Mouse (Mus musculus): ENCODE results near the gene Nkx3-2. TPM values are rescaled to one million over a fixed set of nuclear protein-coding genes. Genes with fewer than 3 reads are reported as not detected.

Nkx3-2 gene
- polyA plus RNA-seq, 1 experiment from 2014 or later, result not detected

DNA sequence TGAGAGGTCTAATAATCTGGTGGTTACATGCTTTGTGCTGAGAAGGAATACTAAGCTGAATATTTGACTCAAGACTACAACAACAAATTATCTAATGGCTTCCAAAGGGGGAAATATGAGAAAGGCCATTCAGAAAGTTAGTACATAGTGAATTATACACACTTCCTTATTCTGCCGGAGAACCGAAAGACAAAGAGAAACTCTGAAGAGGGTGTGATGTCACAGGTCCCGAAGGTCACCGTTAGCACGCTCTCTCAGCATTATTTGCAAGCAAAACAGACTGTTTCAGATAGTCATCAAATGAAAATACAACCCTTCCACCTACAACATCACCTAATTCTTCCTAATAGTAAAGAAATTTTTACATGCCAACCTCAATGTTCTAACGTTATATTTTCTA lies 25.5 kb downstream of the Nkx3-2 start:
- peaks cover 11% of the 10 kb centered on the region for H3K27me3 ChIP-seq
- H3K4me3 ChIP-seq, result no peak overlapping the region
- H3K4me1 ChIP-seq, result no peaks in the 10 kb centered on the region
- WGBS, result 54% methylated on average over 6 of the region's 6 CpGs
- H3K36me3 ChIP-seq, result no peaks in the 10 kb centered on the region
- no peaks in the 10 kb centered on the region for H3K9me3 ChIP-seq
- H3K9ac ChIP-seq, result no peak overlapping the region
- no peak for ATAC-seq (ENCODE audit: borderline replicate concordance, extremely low read depth, low FRiP score, low TSS enrichment)
- no peak overlapping the region for H3K4me2 ChIP-seq
- H3K27ac ChIP-seq, result no peak overlapping the region

DNA sequence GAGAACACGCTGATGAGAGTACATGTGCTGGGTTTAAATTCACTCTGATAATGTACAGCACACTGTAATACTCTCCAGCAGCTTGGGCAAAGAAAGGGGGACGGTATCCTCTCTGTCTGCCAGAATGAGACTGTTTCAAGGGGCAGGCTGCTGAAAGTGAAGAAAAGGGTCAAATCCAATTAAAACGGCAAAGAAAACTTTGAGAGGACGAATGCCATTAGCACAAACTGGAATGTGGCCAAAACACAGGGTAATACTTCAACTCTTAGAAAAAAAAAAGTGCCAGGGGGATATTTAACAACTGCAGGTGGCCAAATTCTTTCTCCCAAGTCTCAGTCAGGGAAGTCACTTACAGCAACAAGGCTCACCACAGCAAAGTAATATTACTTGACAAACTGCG lies 27.3 kb downstream of the Nkx3-2 start:
- no peaks in the 10 kb centered on the region; the same call in 1 of the 2 replicates for H3K27me3 ChIP-seq
- no peaks in the 10 kb centered on the region for H3K36me3 ChIP-seq
- no peak overlapping the region for H3K4me3 ChIP-seq
- no peak overlapping the region for H3K9ac ChIP-seq
- H3K27ac ChIP-seq, result no peak overlapping the region
- ATAC-seq (ENCODE audit: borderline replicate concordance, extremely low read depth, low FRiP score, low TSS enrichment), result no peak
- H3K9me3 ChIP-seq, result no peaks in the 10 kb centered on the region
- H3K4me2 ChIP-seq, result no peak overlapping the region
- H3K4me1 ChIP-seq, result no peaks in the 10 kb centered on the region
- 44% methylated on average over 5 of the region's 5 CpGs for WGBS

DNA sequence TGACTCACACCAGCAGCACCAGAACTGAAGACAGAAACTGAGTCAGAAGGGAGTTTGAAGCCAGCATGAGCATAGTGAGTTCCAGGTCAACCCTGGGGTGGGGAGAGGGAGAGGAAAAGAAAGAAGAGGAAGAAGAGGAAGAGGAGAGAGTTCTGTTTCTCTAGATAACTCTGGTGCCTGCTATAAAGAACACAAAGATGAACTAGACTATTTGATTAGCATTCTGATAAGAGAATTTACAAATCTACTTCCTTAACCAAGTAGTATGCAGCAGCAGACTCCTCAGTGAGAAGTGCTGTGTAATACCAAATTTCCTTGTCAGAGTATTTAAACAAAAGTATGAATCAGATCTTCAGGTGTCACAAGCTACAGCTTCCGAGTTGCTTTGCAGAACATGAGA lies 37.3 kb downstream of the Nkx3-2 start:
- Histone ChIP-seq H3K4me2 (no peak overlapping the region), H3K27me3 (no peaks in the 10 kb centered on the region), H3K27ac (no peak overlapping the region), H3K4me1 (no peaks in the 10 kb centered on the region), H3K4me3 (no peak overlapping the region), H3K36me3 (no peaks in the 10 kb centered on the region), H3K9ac (no peak overlapping the region), H3K9me3 (no peaks in the 10 kb centered on the region)
- ATAC-seq (ENCODE audit: borderline replicate concordance, extremely low read depth, low FRiP score, low TSS enrichment), result no peak
- 62% methylated on average over 1 of the region's 1 CpGs for WGBS

DNA sequence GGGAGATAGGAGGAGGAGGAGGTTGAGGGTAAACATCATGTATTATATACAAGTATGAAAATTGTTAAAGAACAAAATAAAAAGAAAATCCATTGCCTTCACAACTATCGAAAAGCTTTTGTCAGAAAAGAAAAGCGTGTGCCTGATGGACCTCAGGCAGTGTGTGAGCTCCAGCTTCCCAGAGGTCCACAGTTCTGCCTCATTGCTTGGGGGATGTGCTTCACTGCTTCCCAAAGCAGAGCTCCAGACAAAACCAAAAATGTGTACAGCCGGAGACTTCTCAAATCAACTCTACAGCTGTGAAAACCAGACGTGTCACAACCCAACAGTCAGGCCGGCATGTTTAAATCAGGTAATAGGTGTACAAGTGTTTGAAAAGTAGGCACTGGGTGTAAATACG lies 38.7 kb downstream of the Nkx3-2 start:
- Histone ChIP-seq H3K4me1 (no peaks in the 10 kb centered on the region), H3K36me3 (no peaks in the 10 kb centered on the region), H3K9me3 (no peaks in the 10 kb centered on the region), H3K27me3 (no peaks in the 10 kb centered on the region), H3K27ac (no peak overlapping the region), H3K4me2 (no peak overlapping the region), H3K4me3 (no peak overlapping the region), H3K9ac (no peak overlapping the region)
- 77% methylated on average over 6 of the region's 6 CpGs for WGBS
- no peak for ATAC-seq (ENCODE audit: borderline replicate concordance, extremely low read depth, low FRiP score, low TSS enrichment)

Other genes starting within 250 kb of the Nkx3-2 start
- gene Rab28, start 56.3 kb downstream of the Nkx3-2 start, polyA plus RNA-seq (2015; fragmentation: Nextera tagmentation; extraction: Ambion mirVana), result 64.1 and 65.3 TPM in 2 replicates
- gene Bod1l, start 79.8 kb upstream of the Nkx3-2 start, polyA plus RNA-seq (2015; fragmentation: Nextera tagmentation; extraction: Ambion mirVana), result 22.0 and 24.0 TPM in 2 replicates

Data from lung, embryonic 15.5 days (tissue).